Mouse (Mus musculus) kidney, adult 2 months (tissue): Measurements from ENCODE around the gene Il1a.

Experiments used
- CTCF ChIP-seq: fragments of 200-500 bp; conservative IDR thresholded peaks from 2 replicates; pipeline ENCODE4 v1.5.1; 2011; ENCODE audit warnings: low read depth, mild to moderate bottlenecking, control low read depth, low read length, moderate library complexity, mixed read lengths; ENCODE audit not compliant: insufficient read depth, insufficient read length
- POLR2A ChIP-seq: fragments of 200-500 bp; IDR thresholded peaks from one replicate; pipeline ENCODE4 v1.6.1; 2011; ENCODE audit warnings: low read depth, low read length, control low read depth

DNA sequence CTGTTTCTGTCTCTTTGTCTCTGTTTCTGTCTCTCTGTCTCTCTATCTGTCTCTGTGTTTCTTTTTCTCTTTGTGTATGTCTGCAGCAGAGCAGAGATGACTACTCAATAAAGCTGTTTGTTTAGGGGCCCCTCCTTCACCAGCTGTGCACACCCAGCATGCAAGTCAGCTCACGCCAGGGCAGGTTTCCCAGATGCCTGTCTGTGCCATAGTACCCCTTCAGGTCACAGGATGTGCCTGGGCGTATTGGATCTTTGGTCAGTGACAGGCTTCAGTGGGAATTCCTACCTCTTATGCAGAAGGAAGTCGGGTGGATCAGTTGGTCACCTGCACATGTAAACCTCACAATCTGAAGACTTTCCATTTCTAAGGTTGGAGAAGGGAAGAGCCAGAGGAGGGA, 14.4 kb upstream of the Il1a start:
- no peak for TF ChIP-seq POLR2A
- TF ChIP-seq CTCF, result no peak
